Mouse (Mus musculus) liver, embryonic 16.5 days (tissue): ENCODE measurements around the gene Rab5c. TPM values are rescaled to one million over a fixed set of nuclear protein-coding genes. Genes with fewer than 3 reads are reported as not detected.

ENCODE experiments used
- ATAC-seq: fragments of 200-750 bp; cut with Nextera tagmentation; 2 replicates; pipeline ENCODE4 v1.8.0; 2017; ENCODE audit warnings: low read depth, mild to moderate bottlenecking, moderate number of reproducible peaks, moderate library complexity
- H3K27ac ChIP-seq: fragments of 300-500 bp; sonication (generic); 2 replicates; pipeline ENCODE4 v1.5.1; 2014; ENCODE audit warnings: mild to moderate bottlenecking, low read length
- H3K27me3 ChIP-seq: fragments of 300-500 bp; sonication (generic); 2 replicates; pipeline ENCODE4 v1.6.1; 2014; ENCODE audit warnings: low read depth, low read length, mixed read lengths; ENCODE audit not compliant: control insufficient read depth, insufficient read depth
- H3K36me3 ChIP-seq: fragments of 300-500 bp; sonication (generic); 2 replicates; pipeline ENCODE4 v1.6.1; 2014; ENCODE audit warnings: mild to moderate bottlenecking; ENCODE audit not compliant: control insufficient read depth, insufficient read depth
- H3K4me1 ChIP-seq: fragments of 300-500 bp; sonication (generic); 2 replicates; pipeline ENCODE4 v1.6.1; 2014; ENCODE audit warnings: low read depth, low read length, mixed read lengths; ENCODE audit not compliant: control insufficient read depth
- H3K4me2 ChIP-seq: fragments of 300-500 bp; sonication (generic); 2 replicates; pipeline ENCODE4 v1.6.1; 2014; ENCODE audit warnings: low read depth, low read length, mixed read lengths
- H3K4me3 ChIP-seq: fragments of 300-500 bp; sonication (generic); 2 replicates; pipeline ENCODE4 v1.5.1; 2014; ENCODE audit warnings: low read depth, mild to moderate bottlenecking, low read length
- H3K9ac ChIP-seq: fragments of 300-500 bp; sonication (generic); 2 replicates; pipeline ENCODE4 v1.6.1; 2014; ENCODE audit warnings: low read depth, low read length
- H3K9me3 ChIP-seq: fragments of 300-500 bp; sonication (generic); replicated peaks from 2 replicates; pipeline ENCODE4 v1.6.1; 2016; ENCODE audit warnings: low read length; ENCODE audit not compliant: control insufficient read depth
- WGBS: fragments of 180-500 bp; shearing (Covaris S2); extraction: QIAGEN DNeasy Blood & Tissue Kit; methylation state at CpG from one replicate; pipeline ENCODE4 v1.1.7; 2014; ENCODE audit not compliant: insufficient replicate concordance; 5-methylcytosine and 5-hydroxymethylcytosine counted together
- polyA plus RNA-seq: library from polyadenylated mRNA; unstranded; fragments of >200 nt; fragmentation: Nextera tagmentation; extraction: Ambion mirVana; gene quantifications from 2 replicates; pipeline ENCODE4 v1.2.1, GENCODE M21; 2015

Rab5c gene
- polyA plus RNA-seq, 1 experiment from 2014 or later: 21.9 TPM

DNA sequence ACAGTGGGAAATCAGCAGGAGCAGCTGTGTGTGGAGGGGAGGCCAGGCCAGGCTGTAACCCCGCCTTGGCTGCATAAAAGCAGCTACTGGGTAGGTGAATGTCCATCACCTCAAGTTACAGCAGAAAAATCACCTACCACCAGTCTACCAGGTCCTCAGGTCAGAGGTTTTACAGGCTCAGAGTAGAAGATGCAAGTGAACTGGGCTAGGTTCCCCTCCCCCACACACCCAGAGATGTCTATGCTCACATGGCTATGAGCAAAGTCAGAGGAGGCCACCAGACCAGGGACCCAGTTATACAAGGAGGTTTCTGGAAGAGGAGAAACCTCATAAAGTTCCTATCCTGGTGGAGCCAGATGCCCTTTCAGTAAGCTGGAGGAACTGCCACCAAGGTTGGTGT, 67.0 kb downstream of the Rab5c start:
- Histone ChIP-seq H3K4me1 (no peaks in the 10 kb centered on the region), H3K36me3 (no peaks in the 10 kb centered on the region), H3K4me3 (no peak overlapping the region), H3K9me3 (no peaks in the 10 kb centered on the region), H3K27me3 (peaks cover 20% of the 10 kb centered on the region), H3K27ac (no peak overlapping the region), H3K9ac (no peak overlapping the region), H3K4me2 (no peak overlapping the region)
- WGBS: 48% methylated on average over 1 of the region's 1 CpGs
- ATAC-seq: no peak

Other genes with a start within 250 kb of the Rab5c start
- gene Acly, start 210.2 kb downstream of the Rab5c start, polyA plus RNA-seq: 114 and 120 TPM in 2 replicates
- 0.06 and 0.11 TPM in 2 replicates for gene Ttc25, start 192.6 kb downstream of the Rab5c start, polyA plus RNA-seq
- 13.8 TPM in 2 replicates for gene Cnp, start 163.3 kb downstream of the Rab5c start, polyA plus RNA-seq
- 18.1 and 19.7 TPM in 2 replicates for gene Nkiras2, start 119.0 kb downstream of the Rab5c start, polyA plus RNA-seq
- 56.8 and 60.9 TPM in 2 replicates for gene Dnajc7, start 118.0 kb downstream of the Rab5c start, polyA plus RNA-seq
- gene Zfp385c, start 45.8 kb downstream of the Rab5c start, polyA plus RNA-seq: 0.05 TPM in 1 of 2 replicates, not detected in the other
- gene Dhx58, start 33.9 kb downstream of the Rab5c start, polyA plus RNA-seq: 1.9 and 2.2 TPM in 2 replicates
- 9.9 and 12.0 TPM in 2 replicates for gene Kat2a, start 25.8 kb downstream of the Rab5c start, polyA plus RNA-seq
- 0.24 TPM in 1 of 2 replicates, not detected in the other for gene Hspb9, start 24.4 kb downstream of the Rab5c start, polyA plus RNA-seq
- gene Kcnh4, start 21.7 kb upstream of the Rab5c start, polyA plus RNA-seq: not detected in 2 replicates
- gene Hcrt, start 24.7 kb upstream of the Rab5c start, polyA plus RNA-seq: not detected in 2 replicates
- gene Ghdc, start 32.7 kb upstream of the Rab5c start, polyA plus RNA-seq: 1.6 and 2.1 TPM in 2 replicates
- gene Stat5b, start 112.5 kb upstream of the Rab5c start, polyA plus RNA-seq: 21.8 and 22.6 TPM in 2 replicates
- gene Stat5a, start 121.1 kb upstream of the Rab5c start, polyA plus RNA-seq: 8.1 and 8.3 TPM in 2 replicates
- gene Stat3, start 201.3 kb upstream of the Rab5c start, polyA plus RNA-seq: 32.8 and 39.2 TPM in 2 replicates
- 26.0 and 29.7 TPM in 2 replicates for gene Cavin1, start 232.7 kb upstream of the Rab5c start, polyA plus RNA-seq